Mouse (Mus musculus) limb, embryonic 14.5 days (tissue): ENCODE measurements around the gene Rab11fip4. TPM values are rescaled to one million over a fixed set of nuclear protein-coding genes. Genes with fewer than 3 reads are reported as not detected.

Experiments used
- ATAC-seq: fragments of 200-750 bp; cut with Nextera tagmentation; 2 replicates; pipeline ENCODE4 v1.8.0; 2017; ENCODE audit warnings: low read depth, moderate number of reproducible peaks, moderate TSS enrichment; ENCODE audit not compliant: low FRiP score
- DNase-seq: peaks from one replicate; pipeline ENCODE4 v3.0.0-alpha.2; 2015; ENCODE audit warnings: low spot score
- H3K27ac ChIP-seq: fragments of 300-500 bp; sonication (generic); replicated peaks from 2 replicates; pipeline ENCODE4 v1.5.1; 2014; ENCODE audit warnings: low read depth, mild to moderate bottlenecking, low read length, moderate library complexity, mixed read lengths
- H3K27me3 ChIP-seq: fragments of 300-500 bp; sonication (generic); 2 replicates; pipeline ENCODE4 v1.6.1; 2014; ENCODE audit warnings: low read length, mixed read lengths; ENCODE audit not compliant: control insufficient read depth, insufficient read depth
- H3K36me3 ChIP-seq: fragments of 300-500 bp; sonication (generic); 2 replicates; pipeline ENCODE4 v1.6.1; 2014; ENCODE audit warnings: mild to moderate bottlenecking, low read length, moderate library complexity, mixed read lengths; ENCODE audit not compliant: control insufficient read depth, insufficient read depth
- H3K4me1 ChIP-seq: fragments of 300-500 bp; sonication (generic); 2 replicates; pipeline ENCODE4 v1.6.1; 2014; ENCODE audit warnings: antibody characterized with exemption, low read length, mixed read lengths; ENCODE audit not compliant: control insufficient read depth, insufficient read depth
- H3K4me2 ChIP-seq: fragments of 300-500 bp; sonication (generic); replicated peaks from 2 replicates; pipeline ENCODE4 v1.6.1; 2014; ENCODE audit warnings: low read depth, mild to moderate bottlenecking, low read length, moderate library complexity; ENCODE audit not compliant: severe bottlenecking
- H3K4me3 ChIP-seq: fragments of 300-500 bp; sonication (generic); replicated peaks from 2 replicates; pipeline ENCODE4 v1.5.1; 2014; ENCODE audit warnings: low read length
- H3K9ac ChIP-seq: fragments of 300-500 bp; sonication (generic); 2 replicates; pipeline ENCODE4 v1.6.1; 2014; ENCODE audit warnings: mild to moderate bottlenecking, low read depth, low read length, moderate library complexity; ENCODE audit not compliant: severe bottlenecking
- H3K9me3 ChIP-seq: fragments of 300-500 bp; sonication (generic); 2 replicates; pipeline ENCODE4 v1.6.1; 2016; ENCODE audit warnings: low read length; ENCODE audit not compliant: control insufficient read depth
- POLR2A ChIP-seq: fragments of 200-500 bp; IDR thresholded peaks from 2 replicates; pipeline ENCODE4 v1.8.0; 2012; ENCODE audit warnings: inconsistent platforms, mild to moderate bottlenecking, moderate library complexity, borderline replicate concordance; ENCODE audit not compliant: insufficient read depth, insufficient read length; ENCODE audit errors: extremely low read depth
- WGBS: fragments of 180-500 bp; shearing (Covaris S2); extraction: QIAGEN DNeasy Blood & Tissue Kit; methylation state at CpG from one replicate; pipeline ENCODE4 v1.1.7; 2014; 5-methylcytosine and 5-hydroxymethylcytosine counted together
- polyA plus RNA-seq, 2 experiments: library from polyadenylated mRNA; depleted of rRNA in 1 of 2; stranded (reverse) in 1 of 2; unstranded in 1 of 2; fragments of >200 nt; fragmentation: Nextera tagmentation in 1 of 2; extraction: Ambion mirVana in 1 of 2; gene quantifications; 2 replicates each; pipeline versions ENCODE4 v1.2.1 to v1.2.3; 2012 to 2014

Rab11fip4 gene
- polyA plus RNA-seq, 2 experiments, result 7.4 to 16.4 TPM

DNA sequence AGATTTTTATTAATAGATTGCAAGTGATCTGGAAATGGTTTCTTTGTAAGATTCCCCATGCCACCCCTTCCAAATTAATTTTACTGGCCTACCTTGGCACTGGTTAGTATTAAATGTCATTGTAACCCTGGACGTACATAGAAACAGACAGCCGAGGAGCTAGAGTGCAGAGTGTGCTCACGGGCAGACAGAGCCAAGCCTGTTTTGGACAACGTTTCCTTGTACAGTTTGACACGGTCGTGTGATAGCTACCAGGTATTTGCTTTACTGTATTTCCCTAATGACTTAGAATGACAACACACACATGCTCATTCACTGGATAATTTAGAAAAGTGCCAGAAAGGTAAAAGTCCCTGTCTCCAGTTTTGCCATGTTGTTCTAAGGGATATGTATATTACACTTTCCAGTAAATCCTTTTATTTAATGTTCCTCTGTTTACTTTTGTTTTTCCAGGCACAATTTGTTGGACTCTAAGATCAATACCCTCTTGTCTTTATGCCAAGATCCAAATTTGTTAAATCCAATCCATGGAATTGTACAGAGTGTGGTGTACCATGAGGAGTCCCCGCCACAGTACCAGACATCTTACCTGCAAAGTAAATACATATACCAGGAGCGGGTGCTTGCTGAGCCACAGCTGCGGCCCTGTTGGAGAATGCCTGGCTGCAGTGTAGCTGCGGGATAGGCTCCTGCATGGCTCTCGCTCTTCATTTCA lies 22.7 kb upstream of the Rab11fip4 start:
- Histone ChIP-seq H3K4me1 (no peaks in the 10 kb centered on the region), H3K27ac (no peak overlapping the region), H3K9me3 (no peaks in the 10 kb centered on the region), H3K36me3 (peaks cover 81% of the 10 kb centered on the region), H3K27me3 (no peaks in the 10 kb centered on the region), H3K4me2 (no peak overlapping the region), H3K9ac (no peak overlapping the region), H3K4me3 (no peak overlapping the region)
- TF ChIP-seq POLR2A, result no peak
- ATAC-seq (no peak), DNase-seq (no peak)
- WGBS, result 87% methylated on average over 11 of the region's 11 CpGs

- H3K9ac ChIP-seq, result no peak overlapping the region
- no peak for ATAC-seq
- H3K4me2 ChIP-seq, result no peak overlapping the region
- TF ChIP-seq POLR2A, result no peak
- H3K4me1 ChIP-seq, result no peaks in the 10 kb centered on the region
- DNase-seq, result no peak
- peaks cover 86% of the 10 kb centered on the region for H3K36me3 ChIP-seq
- WGBS, result 85% methylated on average over 2 of the region's 2 CpGs
- no peak overlapping the region for H3K4me3 ChIP-seq
- no peak overlapping the region for H3K27ac ChIP-seq
- no peaks in the 10 kb centered on the region for H3K27me3 ChIP-seq
- no peaks in the 10 kb centered on the region for H3K9me3 ChIP-seq
These were observed 20.7 kb upstream of the Rab11fip4 start for GRCm38 (mm10) chr11:79570319-79570718.

- DNase-seq, result no peak
- no peak overlapping the region for H3K4me3 ChIP-seq
- H3K9ac ChIP-seq, result no peak overlapping the region
- no peaks in the 10 kb centered on the region for H3K4me1 ChIP-seq
- no peak overlapping the region for H3K27ac ChIP-seq
- ATAC-seq, result no peak
- H3K27me3 ChIP-seq, result no peaks in the 10 kb centered on the region
- no peak overlapping the region for H3K4me2 ChIP-seq
- TF ChIP-seq POLR2A, result no peak
- WGBS, result 81% methylated on average over 3 of the region's 3 CpGs
- peaks cover 76% of the 10 kb centered on the region for H3K36me3 ChIP-seq
- H3K9me3 ChIP-seq, result no peaks in the 10 kb centered on the region
These were observed 17.2 kb upstream of the Rab11fip4 start for GRCm38 (mm10) chr11:79573836-79574235.

- no peaks in the 10 kb centered on the region for H3K9me3 ChIP-seq
- no peak overlapping the region for H3K4me3 ChIP-seq
- H3K27me3 ChIP-seq, result no peaks in the 10 kb centered on the region
- H3K4me2 ChIP-seq, result no peak overlapping the region
- WGBS, result 88% methylated on average over 14 of the region's 14 CpGs
- no peak for TF ChIP-seq POLR2A
- no peak overlapping the region for H3K9ac ChIP-seq
- H3K36me3 ChIP-seq, result peaks cover 63% of the 10 kb centered on the region
- no peak for DNase-seq
- no peak for ATAC-seq
- no peak overlapping the region for H3K27ac ChIP-seq
- no peaks in the 10 kb centered on the region for H3K4me1 ChIP-seq
These were observed 15.5 kb upstream of the Rab11fip4 start for GRCm38 (mm10) chr11:79575383-79576073.

DNA sequence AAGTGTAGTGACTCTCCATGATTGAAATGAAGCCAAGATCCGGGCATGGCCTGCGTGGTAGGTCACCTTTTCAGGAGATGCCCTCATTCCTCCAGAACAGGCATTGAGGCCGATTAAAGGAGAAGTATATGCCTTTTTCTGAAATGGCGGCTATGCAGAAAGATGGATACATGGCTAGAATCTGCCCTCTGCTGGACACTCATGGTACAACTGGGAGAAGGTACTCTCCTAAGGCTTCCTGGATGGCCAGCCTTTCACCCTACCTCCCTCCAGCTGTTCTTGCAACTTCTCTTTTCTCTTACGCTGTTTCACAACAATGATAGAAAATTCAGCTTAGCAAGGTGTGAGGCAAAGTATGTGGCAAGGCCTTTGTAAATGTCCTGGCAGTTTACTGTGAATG lies 13.3 kb upstream of the Rab11fip4 start:
- 59% methylated on average over 5 of the region's 5 CpGs for WGBS
- peaks cover 43% of the 10 kb centered on the region for H3K36me3 ChIP-seq

More for the DNA sequence above, 13.3 kb upstream of the Rab11fip4 start:
- ATAC-seq, result no peak
- Histone ChIP-seq H3K9ac (no peak overlapping the region), H3K27ac (no peak overlapping the region), H3K4me2 (no peak overlapping the region), H3K27me3 (no peaks in the 10 kb centered on the region), H3K4me3 (no peak overlapping the region), H3K4me1 (no peaks in the 10 kb centered on the region), H3K9me3 (no peaks in the 10 kb centered on the region)
- peak; percentile 78 for DNase-seq
- TF ChIP-seq POLR2A, result no peak
